Mouse (Mus musculus): ENCODE results near the gene Ckap5.

DNA sequence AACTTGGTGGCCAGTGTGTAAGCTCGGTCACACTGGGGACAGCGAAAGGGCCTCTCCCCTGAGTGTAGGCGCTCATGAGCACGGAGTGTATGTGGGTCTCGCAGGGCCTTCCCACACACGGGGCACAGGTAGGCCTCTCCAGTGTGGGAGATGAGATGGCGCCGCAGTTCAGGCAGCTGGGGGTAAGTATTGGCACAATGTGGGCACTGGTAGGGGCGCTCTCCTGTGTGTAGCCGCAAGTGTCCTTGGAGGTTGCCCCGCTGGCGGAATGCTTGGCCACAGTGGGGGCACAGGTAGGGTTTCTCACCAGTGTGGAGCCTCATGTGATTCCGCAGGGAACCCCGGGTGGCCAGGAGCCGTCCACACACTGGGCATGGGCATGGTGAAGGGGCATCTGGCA is 118.8 kb downstream of the Ckap5 start:
- TF ChIP-seq CTCF (conservative IDR thresholded peaks at IDR 0.05; ENCODE audit: low read length) (no peak), POU5F1 (IDR thresholded peaks at IDR 0.05; ENCODE audit: borderline replicate concordance, low read length) (no peak), NANOG (IDR thresholded peaks at IDR 0.05; ENCODE audit: borderline replicate concordance, low read length) (no peak)

Data from E14TG2a.4 (cell line).